ENCODE assay signal across 19 mouse cellular contexts in the genomic region with DNA sequence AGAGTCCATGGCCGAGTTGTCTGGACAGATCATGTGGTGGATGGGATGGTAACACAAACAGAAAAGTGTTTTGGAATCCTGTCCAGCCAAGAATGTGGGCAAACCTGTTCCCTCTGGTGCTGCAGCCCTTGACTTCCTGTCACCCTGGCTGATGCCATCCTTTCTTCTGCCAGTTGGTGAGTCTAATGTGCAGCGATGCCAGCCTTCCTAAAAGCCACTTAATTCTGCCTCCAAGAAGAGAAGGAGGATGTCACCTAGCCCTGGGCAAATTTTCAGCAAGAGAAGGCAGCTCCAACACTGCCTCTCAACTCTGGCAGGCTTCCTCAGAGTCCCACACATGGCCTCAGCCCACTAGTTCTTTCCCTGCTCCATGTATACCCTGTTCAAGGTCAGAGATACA. TPM values are rescaled to one million over a fixed set of nuclear protein-coding genes. Genes with fewer than 3 reads are reported as not detected.
"Had no signal": no experiment of that assay in that cellular context is flagged by ENCODE, and none has a peak within 500 bp of the region (broad histone marks: within the 10 kb centered on the region; RNA-seq: fewer than 3 reads in every experiment).

No protein-coding gene starts in this region.

- H3K36me3 ChIP-seq: limb, embryonic 10.5 days; midbrain, embryonic 10.5 days; midbrain, embryonic 15.5 days; neural tube, embryonic 12.5 days had no signal

- H3K27me3 ChIP-seq: midbrain, embryonic 15.5 days; neural tube, embryonic 12.5 days had no signal

- DNase-seq: kidney, postnatal 25 days; lung, adult 2 months; lung, postnatal 10 days; lung, postnatal 4 days; thymus, postnatal 36 days had no signal

- H3K27ac ChIP-seq: left cerebral cortex, adult 2 months; limb, embryonic 10.5 days; liver, embryonic 14.5 days; midbrain, embryonic 10.5 days; midbrain, embryonic 15.5 days; neural tube, embryonic 12.5 days had no signal

- ATAC-seq: midbrain, embryonic 15.5 days had no signal

- H3K4me3 ChIP-seq: left cerebral cortex, adult 2 months; limb, embryonic 10.5 days; midbrain, embryonic 10.5 days; midbrain, embryonic 15.5 days; neural tube, embryonic 12.5 days had no signal

- H3K4me1 ChIP-seq: limb, embryonic 10.5 days; midbrain, embryonic 10.5 days; midbrain, embryonic 15.5 days; neural tube, embryonic 12.5 days had no signal

- H3K9ac ChIP-seq: liver, embryonic 14.5 days; midbrain, embryonic 15.5 days; neural tube, embryonic 12.5 days had no signal

- H3K9me3 ChIP-seq: limb, embryonic 10.5 days; midbrain, embryonic 10.5 days; midbrain, embryonic 15.5 days; neural tube, embryonic 12.5 days had no signal

- H3K4me2 ChIP-seq: midbrain, embryonic 15.5 days; neural tube, embryonic 12.5 days had no signal

RNA-seq across cellular contexts. Expression of gene Cited4, which starts 31.0 kb away (rescaled TPM):
- total RNA-seq: neutrophil, adult 5-6 weeks had no signal

RNA-seq across cellular contexts. Expression of gene Gm8439, which starts 46.8 kb away (rescaled TPM):
- total RNA-seq: layer of hippocampus, postnatal 25 days; left cerebral cortex, adult 2 months; left cerebral cortex, postnatal 14 days; monocyte, adult 5-6 weeks; neutrophil, adult 5-6 weeks had no signal
- polyA plus RNA-seq: kidney, embryonic 16.5 days; limb, embryonic 10.5 days; limb, embryonic 14.5 days; liver, embryonic 14.5 days; lung, adult 2 months; midbrain, embryonic 10.5 days; midbrain, embryonic 15.5 days; neural tube, embryonic 12.5 days; stomach, embryonic 14.5 days; thymus, postnatal 0 days had no signal
